12 mouse cellular contexts compared by ENCODE assay signal in genomic region chr12:79945899-79946298, GRCm38 (mm10).
DNase-seq lines count a peak whose midpoint lies in the region; ATAC-seq and TF ChIP-seq lines count a peak whose summit lies in the region.
"Had no signal": no experiment of that assay in that cellular context is flagged by ENCODE, and none has a peak within 500 bp of the region (broad histone marks: within the 10 kb centered on the region; RNA-seq: fewer than 3 reads in every experiment).

No protein-coding gene starts in this region.

- no peak overlapping the region for H3K4me2 ChIP-seq in hindbrain, embryonic 11.5 days (replicated peaks; ENCODE audit: low read depth, low read length)
- no peak overlapping the region for H3K4me2 ChIP-seq in midbrain, embryonic 12.5 days (replicated peaks)
- no peak overlapping the region for H3K4me2 ChIP-seq in midbrain, embryonic 15.5 days
- no peak overlapping the region for H3K4me2 ChIP-seq in intestine, embryonic 15.5 days (replicated peaks)
- H3K4me2 ChIP-seq in stomach, embryonic 14.5 days (replicated peaks; ENCODE audit: low read depth, low read length), result no peak overlapping the region
- H3K4me2 ChIP-seq in forebrain, postnatal 0 days (ENCODE audit: low read depth), result no peak overlapping the region
- H3K4me2 ChIP-seq: heart, embryonic 12.5 days; limb, embryonic 15.5 days had no signal

- H3K36me3 ChIP-seq in hindbrain, embryonic 10.5 days, result no peaks in the 10 kb centered on the region
- no peaks in the 10 kb centered on the region for H3K36me3 ChIP-seq in hindbrain, embryonic 11.5 days (ENCODE audit: control insufficient read depth, insufficient read depth, low read length)
- no peaks in the 10 kb centered on the region for H3K36me3 ChIP-seq in midbrain, embryonic 12.5 days
- no peaks in the 10 kb centered on the region for H3K36me3 ChIP-seq in midbrain, embryonic 15.5 days (replicated peaks)
- no peaks in the 10 kb centered on the region for H3K36me3 ChIP-seq in intestine, embryonic 15.5 days
- no peaks in the 10 kb centered on the region for H3K36me3 ChIP-seq in stomach, embryonic 14.5 days (ENCODE audit: control insufficient read depth, insufficient read depth, low read length)
- H3K36me3 ChIP-seq in forebrain, postnatal 0 days (ENCODE audit: insufficient read depth), result no peaks in the 10 kb centered on the region
- H3K36me3 ChIP-seq: heart, embryonic 12.5 days; limb, embryonic 15.5 days had no signal

- no peak for ATAC-seq in hindbrain, embryonic 11.5 days (ENCODE audit: low FRiP score)
- ATAC-seq in midbrain, embryonic 12.5 days (ENCODE audit: low FRiP score, low read depth), result no peak
- ATAC-seq in midbrain, embryonic 15.5 days (replicated peaks), result no peak
- no peak for ATAC-seq in intestine, embryonic 15.5 days
- ATAC-seq in stomach, embryonic 14.5 days (ENCODE audit: insufficient number of reproducible peaks, insufficient read depth, low FRiP score, low read depth), result no peak
- no peak for ATAC-seq in forebrain, postnatal 0 days

- H3K27ac ChIP-seq in hindbrain, embryonic 10.5 days, result peak overlapping the region; percentile 82
- H3K27ac ChIP-seq in hindbrain, embryonic 11.5 days (ENCODE audit: low read depth, low read length), result no peak overlapping the region
- 0 out of 2 replicates have a peak overlapping the region, but pooled peaks have one; percentile 3 for H3K27ac ChIP-seq in midbrain, embryonic 12.5 days (replicated peaks)
- no peak overlapping the region for H3K27ac ChIP-seq in midbrain, embryonic 15.5 days
- H3K27ac ChIP-seq in intestine, embryonic 15.5 days, result peak overlapping the region; percentile 91
- H3K27ac ChIP-seq in stomach, embryonic 14.5 days (ENCODE audit: low read length), result peak overlapping the region; percentile 97
- no peak overlapping the region for H3K27ac ChIP-seq in forebrain, postnatal 0 days (ENCODE audit: low read depth, low read length)

- H3K27me3 ChIP-seq in hindbrain, embryonic 10.5 days (ENCODE audit: insufficient read depth, poor library complexity, severe bottlenecking), result peaks cover 17% of the 10 kb centered on the region; the same call in 1 of the 2 replicates
- no peaks in the 10 kb centered on the region for H3K27me3 ChIP-seq in hindbrain, embryonic 11.5 days (ENCODE audit: control insufficient read depth, insufficient read depth, low read length)
- H3K27me3 ChIP-seq in midbrain, embryonic 12.5 days, result peaks cover 20% of the 10 kb centered on the region; the same call in 1 of the 2 replicates
- H3K27me3 ChIP-seq in midbrain, embryonic 15.5 days (replicated peaks), result no peaks in the 10 kb centered on the region
- H3K27me3 ChIP-seq in intestine, embryonic 15.5 days (replicated peaks), result no peaks in the 10 kb centered on the region
- H3K27me3 ChIP-seq in stomach, embryonic 14.5 days (ENCODE audit: control insufficient read depth, insufficient read depth, low read length), result no peaks in the 10 kb centered on the region
- no peaks in the 10 kb centered on the region for H3K27me3 ChIP-seq in forebrain, postnatal 0 days (ENCODE audit: insufficient read depth, low read length)
- H3K27me3 ChIP-seq: heart, embryonic 12.5 days; limb, embryonic 15.5 days had no signal

- WGBS in hindbrain, embryonic 10.5 days, result 85% methylated on average over 4 of the region's 4 CpGs
- 92% methylated on average over 4 of the region's 4 CpGs for WGBS in hindbrain, embryonic 11.5 days
- WGBS in midbrain, embryonic 12.5 days, result 78% methylated on average over 4 of the region's 4 CpGs
- 83% methylated on average over 4 of the region's 4 CpGs for WGBS in midbrain, embryonic 15.5 days
- 79% methylated on average over 4 of the region's 4 CpGs for WGBS in intestine, embryonic 15.5 days
- WGBS in stomach, embryonic 14.5 days, result 75% methylated on average over 4 of the region's 4 CpGs
- WGBS in forebrain, postnatal 0 days, result 82% methylated on average over 4 of the region's 4 CpGs

- H3K4me1 ChIP-seq in hindbrain, embryonic 10.5 days (replicated peaks), result peaks cover 73% of the 10 kb centered on the region
- peaks cover 9% of the 10 kb centered on the region; the same call in 1 of the 2 replicates for H3K4me1 ChIP-seq in hindbrain, embryonic 11.5 days (replicated peaks; ENCODE audit: control insufficient read depth, insufficient read depth, low read length)
- peaks cover 23% of the 10 kb centered on the region for H3K4me1 ChIP-seq in midbrain, embryonic 12.5 days
- H3K4me1 ChIP-seq in midbrain, embryonic 15.5 days, result peaks cover 10% of the 10 kb centered on the region
- peaks cover 64% of the 10 kb centered on the region for H3K4me1 ChIP-seq in intestine, embryonic 15.5 days (replicated peaks)
- peaks cover 59% of the 10 kb centered on the region for H3K4me1 ChIP-seq in stomach, embryonic 14.5 days (ENCODE audit: control insufficient read depth, insufficient read depth, low read length)
- no peaks in the 10 kb centered on the region for H3K4me1 ChIP-seq in forebrain, postnatal 0 days (ENCODE audit: insufficient read depth)

- TF ChIP-seq CTCF in forebrain, postnatal 0 days (IDR thresholded peaks at IDR 0.05; ENCODE audit: low read depth), result no peak

- no peak overlapping the region for H3K4me3 ChIP-seq in hindbrain, embryonic 10.5 days
- H3K4me3 ChIP-seq in hindbrain, embryonic 11.5 days (ENCODE audit: low read depth, low read length), result no peak overlapping the region
- no peak overlapping the region for H3K4me3 ChIP-seq in midbrain, embryonic 12.5 days
- H3K4me3 ChIP-seq in midbrain, embryonic 15.5 days, result no peak overlapping the region
- H3K4me3 ChIP-seq in intestine, embryonic 15.5 days (replicated peaks), result no peak overlapping the region
- no peak overlapping the region for H3K4me3 ChIP-seq in stomach, embryonic 14.5 days (ENCODE audit: low read depth, low read length)
- H3K4me3 ChIP-seq in forebrain, postnatal 0 days (ENCODE audit: low read depth, low read length), result no peak overlapping the region
- H3K4me3 ChIP-seq: heart, embryonic 12.5 days; limb, embryonic 15.5 days had no signal

- no peak overlapping the region for H3K9ac ChIP-seq in hindbrain, embryonic 11.5 days (ENCODE audit: low read depth, low read length)
- H3K9ac ChIP-seq in midbrain, embryonic 12.5 days (replicated peaks), result no peak overlapping the region
- H3K9ac ChIP-seq in midbrain, embryonic 15.5 days, result no peak overlapping the region
- H3K9ac ChIP-seq in intestine, embryonic 15.5 days, result no peak overlapping the region
- H3K9ac ChIP-seq in stomach, embryonic 14.5 days (replicated peaks; ENCODE audit: low read depth, low read length), result no peak overlapping the region
- H3K9ac ChIP-seq in forebrain, postnatal 0 days, result no peak overlapping the region
- H3K9ac ChIP-seq: heart, embryonic 12.5 days; limb, embryonic 15.5 days had no signal

- DNase-seq in hindbrain, embryonic 10.5 days (ENCODE audit: low spot score), result no peak
- DNase-seq in hindbrain, embryonic 11.5 days (ENCODE audit: low spot score), result no peak
- DNase-seq in layer of hippocampus, postnatal 36 days, result no peak
- no peak for DNase-seq in forebrain, postnatal 0 days
- DNase-seq: adrenal gland, postnatal 25 days; embryo, embryonic 11 days had no signal

- no peaks in the 10 kb centered on the region for H3K9me3 ChIP-seq in hindbrain, embryonic 10.5 days
- H3K9me3 ChIP-seq in hindbrain, embryonic 11.5 days (ENCODE audit: control insufficient read depth, low read length), result no peaks in the 10 kb centered on the region
- no peaks in the 10 kb centered on the region for H3K9me3 ChIP-seq in midbrain, embryonic 12.5 days
- no peaks in the 10 kb centered on the region for H3K9me3 ChIP-seq in midbrain, embryonic 15.5 days
- H3K9me3 ChIP-seq in intestine, embryonic 15.5 days, result no peaks in the 10 kb centered on the region
- no peaks in the 10 kb centered on the region for H3K9me3 ChIP-seq in stomach, embryonic 14.5 days (ENCODE audit: control insufficient read depth, low read depth, low read length)
- H3K9me3 ChIP-seq in forebrain, postnatal 0 days (ENCODE audit: low read length), result no peaks in the 10 kb centered on the region
- H3K9me3 ChIP-seq: heart, embryonic 12.5 days; limb, embryonic 15.5 days had no signal

Comparison
In these comparisons a context has a peak if more than half of its experiments do, and no peak if none do; other contexts are left out.
1. H3K27ac ChIP-seq: peak in hindbrain, embryonic 10.5 days (single experiment), midbrain, embryonic 12.5 days (single experiment), intestine, embryonic 15.5 days (single experiment) and stomach, embryonic 14.5 days (single experiment); none in hindbrain, embryonic 11.5 days (single experiment), midbrain, embryonic 15.5 days (single experiment) and forebrain, postnatal 0 days (single experiment).